Mouse (Mus musculus) macrophage (primary cell): ENCODE data around the gene Mmp24. TPM values are rescaled to one million over a fixed set of nuclear protein-coding genes. Genes with fewer than 3 reads are reported as not detected.

Experiments used
- H3K27ac ChIP-seq: fragments of 350-480 bp; formaldehyde crosslinking; 2 replicates; pipeline ENCODE4 v1.9.0; 2021
- H3K36me3 ChIP-seq: fragments of 350-480 bp; formaldehyde crosslinking; 2 replicates; pipeline ENCODE4 v1.9.0; 2021; ENCODE audit errors: inconsistent target
- H3K4me3 ChIP-seq: fragments of 350-480 bp; formaldehyde crosslinking; 2 replicates; pipeline ENCODE4 v1.9.0; 2021; ENCODE audit errors: inconsistent target
- H3K79me2 ChIP-seq: fragments of 350-480 bp; formaldehyde crosslinking; 2 replicates; pipeline ENCODE4 v1.9.0; 2021; ENCODE audit errors: inconsistent target
- WGBS: methylation state at CpG from one replicate; pipeline ENCODE4 v1.1.7; 2026; ENCODE audit warnings: inconsistent platforms; ENCODE audit not compliant: missing documents; 5-methylcytosine and 5-hydroxymethylcytosine counted together
- polyA plus RNA-seq: library from polyadenylated mRNA; stranded (reverse); fragments of 250-400 nt; gene quantifications from 3 replicates; pipeline ENCODE4 v1.2.4, GENCODE M21; 2018; ENCODE audit warnings: inconsistent platforms

The Mmp24 gene
- polyA plus RNA-seq, 1 experiment from 2014 or later = 0.04 TPM

- Histone ChIP-seq H3K27ac (no peak within 1 kb of the TSS), H3K79me2 (no peaks in the 10 kb centered on the region), H3K4me3 (no peak within 1 kb of the TSS), H3K36me3 (no peaks in the 10 kb centered on the region)
- WGBS = 86% methylated on average over 9 of the region's 9 CpGs
Observed at GRCm38 (mm10) chr2:155834732-155835131, 59.6 kb downstream of the Mmp24 start, which contains the start of gene Fam83c. Gene Fam83c, minus strand, starts transcription at chr2:155834854.

DNA sequence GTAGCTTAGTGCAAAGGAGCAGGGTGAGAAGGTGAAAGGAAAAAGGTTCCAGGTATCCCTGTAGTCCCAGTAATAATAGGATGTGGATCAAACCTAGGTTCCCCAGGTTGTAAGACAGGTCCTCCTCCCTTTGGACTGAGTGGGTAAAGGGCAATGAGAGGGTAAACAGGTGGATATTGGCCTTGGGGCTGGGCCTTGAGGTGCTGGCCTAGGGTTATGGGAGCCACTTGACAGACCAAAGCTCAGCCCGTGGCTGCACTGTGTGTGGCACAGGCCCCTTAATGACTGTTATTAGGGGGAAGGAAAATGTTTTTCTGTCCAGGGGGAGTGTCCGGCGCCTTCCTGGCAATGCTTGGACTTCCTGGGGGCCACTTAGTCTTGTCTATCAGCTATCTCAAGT lies 62.8 kb downstream of the Mmp24 start:
- WGBS = 93% methylated on average over 3 of the region's 3 CpGs
- no peak overlapping the region for H3K4me3 ChIP-seq

GRCm38 (mm10) chr2:155838961-155839360 lies 63.8 kb downstream of the Mmp24 start:
- WGBS = 93% methylated on average over 4 of the region's 4 CpGs
- H3K4me3 ChIP-seq = no peak overlapping the region
- H3K36me3 ChIP-seq = no peaks in the 10 kb centered on the region
- H3K79me2 ChIP-seq = no peaks in the 10 kb centered on the region
- H3K27ac ChIP-seq = no peak overlapping the region

More for the DNA sequence above, 62.8 kb downstream of the Mmp24 start:
- Histone ChIP-seq H3K27ac (no peak overlapping the region), H3K79me2 (no peaks in the 10 kb centered on the region), H3K36me3 (no peaks in the 10 kb centered on the region)

DNA sequence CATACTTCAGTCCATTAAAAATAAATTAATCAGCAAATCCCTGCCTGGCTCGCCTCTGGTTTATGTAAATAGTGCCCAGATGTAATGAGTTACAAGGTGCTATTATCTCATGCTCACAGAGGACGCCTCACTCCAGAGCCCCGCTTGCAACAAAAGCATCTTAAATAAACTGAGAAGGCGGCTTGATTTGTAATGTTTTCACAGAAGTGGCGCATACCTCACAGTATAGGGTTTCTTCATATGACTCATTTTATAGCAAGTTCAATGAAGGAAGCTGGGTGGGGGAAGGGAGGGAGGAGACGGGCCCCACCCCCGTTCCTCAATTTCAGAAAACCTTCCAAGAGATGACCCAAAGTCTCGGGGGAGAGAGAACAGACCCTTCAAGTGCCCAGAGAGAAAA lies 71.8 kb downstream of the Mmp24 start:
- Histone ChIP-seq H3K79me2 (no peaks in the 10 kb centered on the region), H3K4me3 (no peak overlapping the region), H3K27ac (no peak overlapping the region), H3K36me3 (peaks cover 30% of the 10 kb centered on the region; the same call in 1 of the 2 replicates)
- WGBS = 90% methylated on average over 8 of the region's 8 CpGs

GRCm38 (mm10) chr2:155848291-155848690 lies 73.1 kb downstream of the Mmp24 start:
- 35% methylated on average over 6 of the region's 6 CpGs for WGBS
- no peak overlapping the region for H3K27ac ChIP-seq
- no peak overlapping the region for H3K4me3 ChIP-seq
- no peaks in the 10 kb centered on the region for H3K79me2 ChIP-seq
- H3K36me3 ChIP-seq = peaks cover 30% of the 10 kb centered on the region; the same call in 1 of the 2 replicates

GRCm38 (mm10) chr2:155849464-155849863 lies 74.3 kb downstream of the Mmp24 start:
- H3K27ac ChIP-seq = no peak overlapping the region

GRCm38 (mm10) chr2:155850120-155850519 lies 75.0 kb downstream of the Mmp24 start:
- H3K27ac ChIP-seq = no peak overlapping the region
- WGBS = 91% methylated on average over 7 of the region's 7 CpGs
- H3K79me2 ChIP-seq = no peaks in the 10 kb centered on the region
- peaks cover 41% of the 10 kb centered on the region; the same call in 1 of the 2 replicates for H3K36me3 ChIP-seq
- no peak overlapping the region for H3K4me3 ChIP-seq

More at GRCm38 (mm10) chr2:155849464-155849863, 74.3 kb downstream of the Mmp24 start:
- Histone ChIP-seq H3K79me2 (no peaks in the 10 kb centered on the region), H3K4me3 (no peak overlapping the region), H3K36me3 (peaks cover 41% of the 10 kb centered on the region; the same call in 1 of the 2 replicates)
- 89% methylated on average over 7 of the region's 7 CpGs for WGBS

GRCm38 (mm10) chr2:155852536-155852935 lies 77.4 kb downstream of the Mmp24 start:
- Histone ChIP-seq H3K36me3 (peaks cover 39% of the 10 kb centered on the region; the same call in 1 of the 2 replicates), H3K27ac (no peak overlapping the region), H3K4me3 (no peak overlapping the region), H3K79me2 (no peaks in the 10 kb centered on the region)
- 100% methylated on average over 4 of the region's 5 CpGs for WGBS

GRCm38 (mm10) chr2:155860102-155860501 lies 85.0 kb downstream of the Mmp24 start:
- Histone ChIP-seq H3K36me3 (peaks cover 15% of the 10 kb centered on the region; the same call in 1 of the 2 replicates), H3K79me2 (no peaks in the 10 kb centered on the region), H3K27ac (no peak overlapping the region), H3K4me3 (no peak overlapping the region)
- WGBS = 89% methylated on average over 7 of the region's 7 CpGs

DNA sequence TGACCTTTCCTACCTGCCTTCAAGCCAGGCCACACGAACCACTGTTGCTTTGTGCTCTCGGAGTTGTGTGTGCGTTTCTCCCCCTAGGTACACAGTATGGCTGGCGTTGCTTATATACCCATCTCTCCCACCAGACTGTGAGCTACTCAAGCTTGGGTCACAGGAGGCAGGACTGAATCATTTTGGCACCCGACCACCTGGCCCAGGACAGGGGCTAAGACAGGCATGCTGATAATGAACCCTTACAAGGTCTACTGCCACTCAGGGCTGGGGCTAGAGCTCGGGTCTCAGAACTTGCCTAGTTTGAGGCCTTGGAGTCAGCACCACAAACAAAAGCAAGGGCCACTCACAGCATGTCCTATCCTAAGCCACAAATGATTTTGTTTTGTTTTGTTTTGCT lies 86.4 kb downstream of the Mmp24 start:
- H3K79me2 ChIP-seq = no peaks in the 10 kb centered on the region
- WGBS = 98% methylated on average over 6 of the region's 6 CpGs
- H3K27ac ChIP-seq = no peak overlapping the region
- no peak overlapping the region for H3K4me3 ChIP-seq
- H3K36me3 ChIP-seq = peaks cover 6% of the 10 kb centered on the region; the same call in 1 of the 2 replicates

GRCm38 (mm10) chr2:155862573-155863300 lies 87.6 kb downstream of the Mmp24 start:
- H3K36me3 ChIP-seq = peaks cover 3% of the 10 kb centered on the region; the same call in 1 of the 2 replicates
- no peaks in the 10 kb centered on the region for H3K79me2 ChIP-seq
- 95% methylated on average over 13 of the region's 13 CpGs for WGBS
- no peak overlapping the region for H3K27ac ChIP-seq
- H3K4me3 ChIP-seq = no peak overlapping the region

DNA sequence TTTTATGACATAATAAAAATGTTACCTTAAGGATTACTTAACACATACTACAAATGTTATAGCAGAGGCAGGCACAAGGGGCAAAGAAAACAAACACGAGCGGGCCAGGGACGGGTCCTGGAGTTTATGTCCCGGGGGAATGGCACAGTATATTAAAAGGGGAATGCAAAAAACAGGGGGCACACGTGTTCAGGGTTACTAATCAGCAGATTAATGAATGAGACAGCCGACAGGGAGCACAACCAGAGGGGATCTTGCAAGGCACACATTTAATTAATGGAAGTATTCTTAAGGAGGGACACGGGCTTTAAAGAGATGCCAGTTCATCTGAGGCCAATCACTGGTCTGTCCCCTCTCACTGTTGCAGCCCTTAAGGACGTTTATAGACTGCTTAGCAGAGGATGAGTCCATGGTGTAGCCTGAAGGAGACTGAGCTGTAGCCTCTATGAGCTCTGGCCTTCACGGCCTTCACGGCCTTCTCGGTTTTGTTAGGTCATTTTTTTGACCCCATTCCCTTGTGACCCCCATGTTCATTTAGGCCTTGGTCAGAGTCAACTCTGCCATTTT lies 88.2 kb downstream of the Mmp24 start:
- Histone ChIP-seq H3K36me3 (no peaks in the 10 kb centered on the region), H3K79me2 (no peaks in the 10 kb centered on the region), H3K4me3 (no peak overlapping the region), H3K27ac (no peak overlapping the region)
- 94% methylated on average over 11 of the region's 11 CpGs for WGBS
